Mouse (Mus musculus) intestine, embryonic 14.5 days (tissue): ENCODE data around the gene Dmrta1. TPM values are rescaled to one million over a fixed set of nuclear protein-coding genes. Genes with fewer than 3 reads are reported as not detected.
"Not testable (repeated sequence)": the region's sequence is repeated elsewhere in the genome, so short reads cannot be mapped to it uniquely, and the experiment has no call there.

Experiments
- ATAC-seq: fragments of 200-750 bp; cut with Nextera tagmentation; replicated peaks from 2 replicates; pipeline ENCODE4 v1.8.0; 2017; ENCODE audit warnings: low read depth, moderate number of reproducible peaks, moderate TSS enrichment, moderate library complexity; ENCODE audit not compliant: low FRiP score, low TSS enrichment
- DNase-seq: peaks from one replicate; pipeline ENCODE4 v3.0.0-alpha.2; 2018; ENCODE audit warnings: low spot score
- H3K27ac ChIP-seq: fragments of 300-500 bp; sonication (generic); 2 replicates; pipeline ENCODE4 v1.5.1; 2014; ENCODE audit warnings: low read depth, mild to moderate bottlenecking, control low read depth
- H3K27me3 ChIP-seq: fragments of 300-500 bp; sonication (generic); replicated peaks from 2 replicates; pipeline ENCODE4 v1.6.1; 2014; ENCODE audit warnings: low read length, control low read depth; ENCODE audit not compliant: control insufficient read depth, insufficient read depth
- H3K36me3 ChIP-seq: fragments of 300-500 bp; sonication (generic); 2 replicates; pipeline ENCODE4 v1.6.1; 2014; ENCODE audit warnings: low read length, control low read depth; ENCODE audit not compliant: control insufficient read depth, insufficient read depth
- H3K4me1 ChIP-seq: fragments of 300-500 bp; sonication (generic); replicated peaks from 2 replicates; pipeline ENCODE4 v1.6.1; 2014; ENCODE audit warnings: low read length, control low read depth, mixed read lengths; ENCODE audit not compliant: control insufficient read depth, insufficient read depth
- H3K4me2 ChIP-seq: fragments of 300-500 bp; sonication (generic); 2 replicates; pipeline ENCODE4 v1.6.1; 2014; ENCODE audit warnings: low read length
- H3K4me3 ChIP-seq: fragments of 300-500 bp; sonication (generic); 2 replicates; pipeline ENCODE4 v1.5.1; 2014; ENCODE audit warnings: low read depth, low read length, control low read depth, mixed read lengths
- H3K9ac ChIP-seq: fragments of 300-500 bp; sonication (generic); 2 replicates; pipeline ENCODE4 v1.6.1; 2014; ENCODE audit warnings: mild to moderate bottlenecking, low read length
- H3K9me3 ChIP-seq: fragments of 300-500 bp; sonication (generic); 2 replicates; pipeline ENCODE4 v1.6.1; 2016; ENCODE audit warnings: low read length, control low read depth; ENCODE audit not compliant: control insufficient read depth
- WGBS: fragments of 180-500 bp; shearing (Covaris S2); extraction: QIAGEN DNeasy Blood & Tissue Kit; methylation state at CpG from one replicate; pipeline ENCODE4 v1.1.7; 2014; 5-methylcytosine and 5-hydroxymethylcytosine counted together
- polyA plus RNA-seq: library from polyadenylated mRNA; unstranded; fragments of >200 nt; fragmentation: Nextera tagmentation; extraction: Ambion mirVana; gene quantifications from 2 replicates; pipeline ENCODE4 v1.2.1, GENCODE M21; 2014

Gene Dmrta1
- polyA plus RNA-seq, 1 experiment from 2014 or later, result 0.18 TPM

DNA sequence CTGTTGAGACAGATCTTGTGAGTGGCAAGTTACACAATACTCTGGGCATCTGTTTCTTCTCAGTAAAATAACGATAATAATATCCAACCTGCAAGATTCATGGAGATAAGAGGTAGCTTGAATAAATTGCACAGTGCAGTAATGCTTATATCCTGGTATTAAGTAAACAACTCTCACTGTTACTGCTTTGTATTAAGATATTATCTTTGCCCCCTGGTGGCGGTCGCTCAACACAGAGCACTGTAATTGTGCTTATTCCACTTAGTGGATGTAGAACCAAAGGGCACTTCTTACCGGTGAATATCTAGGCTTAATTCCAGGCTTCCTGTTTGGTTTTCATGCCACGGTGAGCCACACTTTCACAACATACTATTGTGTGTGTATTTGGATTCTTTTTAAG, 16.4 kb downstream of the Dmrta1 start:
- no peak overlapping the region for H3K4me2 ChIP-seq
- H3K27ac ChIP-seq, result no peak overlapping the region
- peaks cover 9% of the 10 kb centered on the region for H3K27me3 ChIP-seq
- 69% methylated on average over 5 of the region's 5 CpGs for WGBS
- H3K4me3 ChIP-seq, result no peak overlapping the region
- ATAC-seq (no peak), DNase-seq (no peak)
- H3K9ac ChIP-seq, result no peak overlapping the region
- H3K36me3 ChIP-seq, result no peaks in the 10 kb centered on the region
- H3K9me3 ChIP-seq, result no peaks in the 10 kb centered on the region
- no peaks in the 10 kb centered on the region for H3K4me1 ChIP-seq

DNA sequence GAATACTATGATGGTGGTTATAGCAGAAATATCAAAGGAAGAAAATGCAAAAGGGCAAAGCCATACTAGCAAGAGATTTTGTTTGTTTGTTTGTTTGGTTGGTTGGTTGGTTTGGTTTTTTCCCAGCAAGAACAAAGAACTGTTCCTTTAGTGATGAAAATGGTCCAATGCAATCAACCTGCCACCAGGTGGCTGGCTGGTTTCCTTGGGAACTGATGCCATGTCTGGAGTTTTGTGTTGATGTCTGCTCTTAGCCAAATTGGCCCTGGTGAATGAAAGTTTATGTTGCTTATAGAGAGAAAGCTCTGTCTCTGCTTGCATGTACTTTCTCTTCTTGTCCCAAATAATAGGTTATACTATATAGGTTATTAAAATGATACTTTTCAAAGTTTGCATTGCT, 18.7 kb downstream of the Dmrta1 start:
- Histone ChIP-seq H3K4me1 (no peaks in the 10 kb centered on the region), H3K36me3 (no peaks in the 10 kb centered on the region), H3K27me3 (no peaks in the 10 kb centered on the region), H3K9me3 (no peaks in the 10 kb centered on the region), H3K27ac (no peak overlapping the region), H3K9ac (no peak overlapping the region), H3K4me2 (no peak overlapping the region), H3K4me3 (no peak overlapping the region)
- no peak for DNase-seq
- ATAC-seq, result no peak

DNA sequence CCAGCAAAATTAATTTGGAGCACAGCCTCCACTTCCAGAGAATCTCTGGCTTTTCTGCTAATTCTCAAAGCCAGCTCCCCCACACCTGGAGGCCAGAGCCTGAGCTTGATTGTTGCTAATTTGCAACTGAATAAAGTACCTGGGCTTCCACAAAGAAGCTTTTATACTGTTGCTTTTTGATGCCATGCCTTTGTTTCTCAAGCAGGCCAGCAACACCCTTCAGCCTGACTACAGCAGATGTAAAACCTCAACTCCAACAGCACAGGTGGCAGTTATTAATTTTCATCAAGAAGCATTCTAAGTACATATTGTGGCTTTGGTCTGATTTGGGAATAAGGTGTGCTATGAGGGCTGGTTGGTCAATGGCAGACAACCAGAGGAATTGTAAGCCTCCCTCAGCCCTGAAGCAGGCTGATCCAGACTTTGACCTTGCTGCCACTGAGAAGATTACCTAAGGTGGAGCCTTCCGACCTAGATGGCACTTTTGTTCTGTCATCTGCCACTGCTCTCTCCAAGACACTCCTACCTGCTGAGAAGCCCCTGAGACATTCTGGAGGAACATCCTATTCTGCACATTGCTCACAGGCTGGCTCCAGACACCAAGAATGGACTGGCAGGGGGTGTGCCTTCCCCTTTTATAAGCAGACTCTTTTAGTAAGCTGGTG, 44.4 kb downstream of the Dmrta1 start:
- H3K27me3 ChIP-seq, H3K9me3 ChIP-seq, DNase-seq, H3K36me3 ChIP-seq, H3K4me1 ChIP-seq, H3K27ac ChIP-seq, ATAC-seq, H3K4me2 ChIP-seq, H3K4me3 ChIP-seq, H3K9ac ChIP-seq: not testable (repeated sequence)
- WGBS, result 82% methylated on average over 1 of the region's 1 CpGs
